Mouse (Mus musculus): ENCODE data around the gene Dnah8.
"Not testable (repeated sequence)": the region's sequence is repeated elsewhere in the genome, so short reads cannot be mapped to it uniquely, and the experiment has no call there.

Gene Dnah8

DNA sequence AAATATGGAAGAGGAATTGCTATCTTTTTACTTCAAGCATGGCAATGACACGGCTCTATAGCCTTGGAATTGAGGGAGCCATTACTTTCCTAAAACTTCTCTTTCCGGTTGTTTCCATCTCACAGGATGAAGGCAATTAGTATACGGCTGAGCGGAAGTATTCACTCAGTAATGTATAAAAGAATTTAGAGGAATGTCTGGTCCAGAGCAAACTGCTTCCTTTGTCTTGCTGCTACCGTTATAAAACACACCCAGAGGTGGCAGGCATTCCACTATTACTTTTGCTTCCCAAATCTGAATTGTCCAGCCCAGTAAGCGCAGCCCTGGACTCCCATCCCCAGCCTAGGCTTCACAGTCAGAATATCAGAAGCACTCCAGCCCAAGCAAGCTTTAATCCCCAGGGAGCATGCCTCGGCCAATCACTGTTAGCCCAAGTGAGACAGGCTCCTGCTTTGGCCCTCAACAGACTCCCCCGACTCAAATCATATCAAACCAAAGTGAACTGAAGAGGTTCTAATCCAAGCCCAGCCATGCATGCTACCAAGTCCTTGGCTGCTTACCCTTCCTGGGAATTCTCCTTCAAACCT lies 16.2 kb upstream of the Dnah8 start:
- in situ Hi-C loops (cut with MboI; ENCODE audit: low sequenced_read_pairs), result no loop called here

DNA sequence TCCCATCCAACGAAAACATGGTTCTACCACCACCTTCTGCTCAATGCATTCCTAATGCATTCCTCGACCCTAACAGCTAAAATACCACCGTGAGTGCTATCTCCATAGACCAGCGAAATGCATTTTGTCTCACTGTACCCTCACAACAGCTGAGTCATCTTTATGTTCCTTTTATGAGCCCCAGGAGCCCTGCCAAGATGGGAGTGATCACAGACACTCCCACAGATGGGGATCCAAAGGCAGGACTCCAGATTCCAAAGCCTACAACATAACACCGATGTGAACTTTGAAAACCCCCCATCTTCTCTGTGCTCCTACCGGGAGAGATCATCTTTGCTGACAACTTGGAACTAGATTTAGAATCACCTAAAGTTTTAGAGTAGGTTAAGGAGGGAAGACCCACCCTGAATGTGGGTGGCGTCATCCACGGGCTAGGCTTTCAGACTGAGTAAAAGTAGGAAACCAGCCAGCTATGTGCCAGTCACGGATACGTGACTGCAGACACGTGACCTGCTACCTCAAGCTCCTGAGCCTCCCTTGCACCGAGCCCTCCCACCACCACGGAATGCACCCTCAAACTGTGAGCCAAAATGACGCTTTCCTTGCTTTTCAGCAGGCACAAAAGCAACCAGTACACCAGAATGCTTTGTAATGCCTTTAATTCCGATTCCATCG lies 14.7 kb upstream of the Dnah8 start:
- in situ Hi-C loops (cut with MboI; ENCODE audit: low sequenced_read_pairs), result no loop called here

DNA sequence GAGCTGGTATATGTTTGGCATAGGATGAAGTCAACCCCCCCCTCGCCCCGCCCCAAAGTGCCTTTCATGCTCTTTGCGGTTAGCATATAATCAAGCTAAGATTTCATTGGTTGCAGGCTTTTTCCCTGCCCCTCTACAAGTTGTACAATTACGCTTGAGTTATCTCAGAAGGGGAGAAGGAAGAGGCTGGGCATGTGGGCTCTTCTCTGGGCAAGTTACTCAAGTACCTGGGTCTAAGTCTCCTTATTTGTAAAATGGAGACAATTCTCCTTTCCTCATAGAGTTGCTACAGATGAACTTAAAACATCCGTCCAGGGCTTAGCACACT lies 14.2 kb upstream of the Dnah8 start:
- in situ Hi-C loops (cut with MboI; ENCODE audit: low sequenced_read_pairs), result no loop called here

DNA sequence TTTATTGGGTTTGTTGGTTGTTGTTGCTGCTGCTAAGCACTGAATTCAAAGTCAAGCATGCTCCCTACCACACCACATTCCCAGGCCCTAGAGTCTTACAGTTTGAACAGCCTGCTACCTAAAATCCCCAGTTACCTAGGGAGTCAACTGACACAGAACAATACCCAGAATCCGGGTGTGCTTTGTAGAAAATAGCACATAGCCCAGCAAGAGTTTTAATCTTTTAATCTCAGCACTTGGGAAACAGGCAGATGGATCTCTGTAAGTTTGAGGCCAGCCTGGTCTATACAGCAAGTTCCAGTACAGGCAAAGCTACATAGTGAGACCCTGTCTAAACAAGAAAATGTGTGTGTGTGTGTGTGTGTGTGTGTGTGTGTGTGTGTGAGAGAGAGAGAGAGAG lies 13.4 kb upstream of the Dnah8 start:
- in situ Hi-C loops (cut with MboI; ENCODE audit: low sequenced_read_pairs), result no loop called here

DNA sequence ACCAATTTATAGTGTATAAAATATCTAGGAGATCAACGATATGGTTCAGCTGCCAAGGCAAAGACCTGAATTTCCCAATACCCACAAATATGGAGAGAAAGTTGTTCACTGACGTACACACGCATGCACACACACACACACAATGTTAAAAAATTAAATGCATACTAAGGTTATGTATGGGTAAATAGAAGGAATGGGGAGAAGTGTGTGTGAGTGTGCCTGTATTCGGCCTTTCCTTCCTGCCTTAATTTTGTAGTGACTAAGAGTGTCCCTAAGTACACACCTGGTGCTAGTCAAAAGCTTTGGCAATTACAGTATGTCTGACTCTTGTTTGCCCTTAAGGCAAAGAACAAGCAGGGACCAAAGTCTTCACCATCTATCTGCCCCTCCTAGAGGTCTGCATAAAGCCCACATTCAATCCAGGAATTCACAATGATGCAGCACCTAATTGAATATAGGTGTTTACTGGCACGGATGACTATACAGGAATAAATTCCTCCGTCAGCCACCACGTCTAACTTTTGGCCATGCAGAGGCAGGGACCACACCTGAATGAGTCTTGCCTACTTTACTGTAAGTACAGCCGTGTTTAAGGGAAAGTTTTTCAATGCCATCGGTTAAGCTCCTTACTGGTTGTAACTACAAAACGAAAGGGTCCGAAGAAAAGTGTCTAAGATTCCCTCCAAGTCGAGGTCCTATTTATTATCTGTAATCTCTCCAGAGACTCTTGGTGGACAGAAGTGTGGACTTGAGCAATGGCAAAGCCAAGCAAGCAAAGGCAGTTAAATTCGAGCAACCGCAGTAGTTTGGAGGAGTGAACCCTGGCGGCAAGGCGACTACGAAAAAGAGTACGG lies 12.7 kb upstream of the Dnah8 start:
- in situ Hi-C loops (cut with MboI; ENCODE audit: low sequenced_read_pairs), result no loop called here

DNA sequence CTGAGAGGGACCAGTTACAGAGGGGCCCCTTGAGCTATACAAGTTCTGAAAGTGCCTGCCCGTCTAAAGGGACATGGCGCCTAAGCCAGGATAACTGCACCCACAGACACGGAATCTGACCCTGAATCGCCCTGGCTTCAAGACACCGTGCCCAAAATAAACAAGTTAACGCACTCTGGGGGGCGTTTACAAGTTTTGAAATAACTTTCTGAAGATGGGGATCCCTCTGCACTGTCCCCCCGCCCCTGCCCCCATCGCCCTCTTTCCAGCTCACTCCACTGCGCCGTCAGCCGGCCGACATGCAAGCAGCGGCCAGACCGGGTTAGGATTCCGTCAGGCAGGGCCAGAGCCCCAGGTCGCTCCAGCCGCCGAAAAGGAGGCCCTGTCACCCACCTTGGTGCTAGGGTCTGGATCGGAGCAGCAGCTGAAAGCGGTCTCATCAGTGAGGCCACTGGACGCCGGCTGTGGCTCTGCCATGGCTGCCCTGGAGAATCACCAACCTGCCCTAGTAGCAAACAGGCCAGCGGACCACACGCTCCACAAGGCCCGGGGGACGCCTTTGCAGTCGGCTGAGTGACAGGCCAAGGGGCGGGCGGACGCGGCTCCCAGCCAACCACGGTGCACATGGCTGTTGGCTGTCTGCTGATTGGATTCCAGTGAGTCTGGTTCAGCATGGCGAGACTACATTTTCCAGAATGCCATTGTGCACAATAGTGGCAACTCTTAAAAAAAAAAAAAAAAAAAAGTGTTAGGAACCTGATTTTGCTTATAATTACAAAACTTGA lies 11.9 kb upstream of the Dnah8 start:
- in situ Hi-C loops (cut with MboI; ENCODE audit: low sequenced_read_pairs), result no loop called here

DNA sequence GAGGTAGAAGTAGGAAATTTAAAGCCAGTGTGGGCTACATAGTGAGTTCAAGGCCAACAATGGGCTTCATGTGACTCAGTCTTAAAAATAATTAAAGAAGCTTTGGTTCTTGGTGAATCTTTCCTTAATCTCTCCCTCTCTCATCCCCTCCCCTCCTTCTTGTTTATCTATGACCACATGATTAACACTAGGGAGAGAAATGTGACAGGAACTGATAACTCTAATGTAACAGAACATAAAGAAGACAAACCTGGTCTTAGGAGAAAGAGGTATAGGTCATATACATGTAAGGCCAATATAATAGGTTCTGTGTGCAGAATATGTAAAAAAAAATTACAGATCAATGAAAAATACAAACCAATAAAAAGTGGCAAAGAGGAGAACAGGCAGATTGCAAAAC lies 10.8 kb upstream of the Dnah8 start:
- in situ Hi-C loops (cut with MboI; ENCODE audit: low sequenced_read_pairs), result no loop called here

DNA sequence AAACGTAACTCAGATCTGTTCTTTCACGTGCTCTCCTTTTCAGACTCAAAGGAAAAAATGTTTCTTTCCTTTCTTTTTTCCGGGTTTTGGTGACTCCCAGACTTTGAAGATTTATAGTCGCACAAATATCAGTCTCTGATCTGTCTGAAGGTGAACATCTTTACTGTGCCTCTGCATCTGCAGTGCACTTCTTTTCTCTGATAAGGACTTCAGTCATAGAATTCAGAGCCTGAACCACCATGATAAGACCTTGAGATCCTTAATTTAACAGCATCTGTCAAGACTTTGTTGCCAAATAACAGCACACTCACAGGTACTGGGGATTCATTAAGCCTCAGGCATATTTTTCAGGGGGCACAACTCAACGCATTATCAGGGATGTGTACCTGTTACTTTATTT lies 8.0 kb upstream of the Dnah8 start:
- in situ Hi-C loops (cut with MboI; ENCODE audit: low sequenced_read_pairs), result no loop called here

DNA sequence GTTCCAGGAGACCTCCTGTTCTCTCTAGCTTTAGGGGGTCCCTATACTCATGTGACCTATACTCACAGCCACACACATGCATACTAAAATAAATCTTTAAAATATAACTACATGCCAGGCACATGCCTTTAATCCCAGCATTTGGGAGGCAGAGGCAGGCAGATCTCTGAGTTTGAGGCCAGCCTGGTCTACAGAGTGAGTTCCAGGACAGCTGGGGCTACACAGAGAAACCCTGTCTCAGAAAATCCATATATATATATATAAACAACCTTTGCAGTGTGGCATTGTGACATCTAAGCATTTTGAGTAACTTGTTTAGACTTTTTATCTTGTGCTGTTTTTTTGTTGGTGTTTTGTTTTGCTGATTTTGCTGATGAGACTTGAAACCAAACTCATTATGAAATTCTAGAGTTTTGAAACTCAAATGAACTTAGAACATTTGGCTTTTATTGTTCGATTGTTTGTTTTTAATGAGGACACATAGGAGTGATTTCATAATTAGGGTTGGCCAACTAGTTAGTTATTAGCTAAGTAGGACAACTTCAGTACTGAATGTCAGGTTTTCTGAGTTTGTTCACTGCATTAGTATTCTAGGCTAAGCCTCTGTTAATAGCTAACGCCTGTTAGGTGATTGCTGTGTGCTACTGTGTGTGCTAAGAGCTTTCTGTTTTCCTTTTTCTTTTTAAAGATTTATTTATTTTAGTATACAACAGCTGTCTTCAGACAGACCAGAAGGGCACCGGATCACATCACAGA lies 5.8 kb upstream of the Dnah8 start:
- in situ Hi-C loops (cut with MboI; ENCODE audit: low sequenced_read_pairs), result no loop called here

DNA sequence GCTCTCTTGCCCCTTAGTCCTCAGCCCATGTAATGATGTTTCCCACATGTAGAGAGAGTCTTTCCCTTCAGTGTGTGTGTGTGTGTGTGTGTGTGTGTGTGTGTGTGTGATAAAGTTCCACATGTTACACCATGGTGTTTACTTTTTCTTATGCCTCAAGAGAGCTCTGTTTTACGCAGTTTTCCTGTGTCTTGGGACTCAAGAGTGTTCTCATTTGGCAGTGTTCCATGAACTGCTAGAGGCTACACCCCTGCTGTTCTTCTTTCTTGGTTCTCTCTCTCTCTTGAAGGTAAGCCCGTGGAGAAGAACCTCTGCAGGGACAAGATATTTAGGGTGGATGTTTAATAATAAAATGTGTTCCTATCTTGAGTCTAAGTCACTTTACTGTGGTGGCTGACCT lies 5.0 kb upstream of the Dnah8 start:
- in situ Hi-C loops (cut with MboI; ENCODE audit: low sequenced_read_pairs), result no loop called here

DNA sequence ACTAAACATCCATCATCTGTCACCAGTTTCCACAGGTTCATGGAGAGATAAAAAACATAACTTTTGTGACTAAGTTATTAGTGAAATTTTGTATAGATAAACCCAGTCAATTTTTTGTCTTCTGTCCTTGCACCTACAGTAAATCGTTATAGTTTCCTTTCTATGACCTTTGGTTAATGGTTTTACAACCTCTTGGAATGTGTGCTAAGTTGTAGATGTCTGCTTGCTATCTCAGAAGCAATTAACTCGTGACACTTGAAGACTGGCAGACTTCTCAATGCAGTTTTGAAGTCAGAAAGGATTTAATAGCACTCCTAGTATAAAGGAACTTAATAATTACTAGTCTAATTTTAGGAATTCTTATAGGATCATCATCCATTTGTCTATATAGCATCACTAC lies 3.6 kb upstream of the Dnah8 start:
- in situ Hi-C loops (cut with MboI; ENCODE audit: low sequenced_read_pairs), result no loop called here

DNA sequence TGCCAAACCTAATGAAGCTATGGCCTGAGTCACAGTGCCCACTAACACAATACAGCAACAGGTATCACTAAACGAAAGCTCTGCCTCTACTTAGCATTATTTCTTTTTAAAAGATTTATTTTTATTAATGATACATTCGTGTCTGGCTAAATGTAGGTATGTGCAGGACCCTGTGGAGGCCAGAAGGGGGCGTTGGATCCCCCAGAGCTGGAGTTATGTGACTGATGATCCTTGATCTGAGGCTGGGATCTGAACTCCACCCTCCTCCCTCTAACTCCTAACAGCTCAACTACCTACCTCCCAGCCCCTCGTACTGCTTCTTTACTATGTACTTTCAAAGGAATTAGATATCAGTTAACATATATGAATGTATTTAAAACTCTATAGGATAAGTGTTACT lies 2.7 kb upstream of the Dnah8 start:
- in situ Hi-C loops (cut with MboI; ENCODE audit: low sequenced_read_pairs), result no loop called here

DNA sequence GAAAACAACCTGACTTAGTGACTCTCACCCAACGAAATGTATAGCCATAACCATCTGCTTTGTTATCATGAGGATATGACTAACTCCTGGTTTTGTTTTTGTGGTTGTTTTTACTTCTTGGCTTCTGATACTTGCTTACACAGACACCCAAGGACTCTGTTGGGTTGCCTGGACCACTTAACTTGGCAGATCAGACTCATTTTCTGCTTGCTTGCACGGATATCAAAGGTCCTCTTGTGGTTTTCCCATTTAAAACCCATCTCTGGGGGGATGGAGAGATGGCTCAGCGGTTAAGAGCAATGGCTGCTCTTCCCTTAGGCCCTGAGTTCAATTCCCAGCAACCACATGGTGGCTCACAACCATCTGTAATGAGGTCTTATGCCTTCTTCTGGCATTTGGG lies 954 bp upstream of the Dnah8 start:
- in situ Hi-C loops (cut with MboI; ENCODE audit: low sequenced_read_pairs), result no loop called here

DNA sequence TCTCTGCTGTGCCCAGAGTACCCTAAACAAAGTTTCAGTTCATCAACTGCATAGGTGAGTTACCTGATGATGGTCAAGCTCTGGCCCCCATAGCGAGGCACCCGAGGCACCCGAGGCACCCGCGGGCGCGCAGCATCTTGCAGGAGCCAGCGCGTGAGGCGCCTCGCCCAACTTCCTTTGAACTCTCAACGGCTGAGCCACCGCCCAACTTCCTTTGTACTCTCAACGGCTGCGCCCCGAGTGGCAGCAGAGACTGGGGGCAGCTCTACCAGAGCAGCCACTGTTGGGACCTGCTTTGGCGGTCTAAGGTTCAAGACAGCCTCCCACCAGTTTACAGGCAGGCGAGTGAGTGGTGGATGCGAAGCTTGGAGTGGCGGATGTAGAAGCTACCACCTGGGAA lies 2.6 kb downstream of the Dnah8 start, which contains the start of gene Glo1:
TSS of gene Glo1 (minus strand) at position 153 of the 400 bp plus-strand sequence.
- in situ Hi-C loops (cut with MboI; ENCODE audit: low sequenced_read_pairs), result not testable (repeated sequence)

DNA sequence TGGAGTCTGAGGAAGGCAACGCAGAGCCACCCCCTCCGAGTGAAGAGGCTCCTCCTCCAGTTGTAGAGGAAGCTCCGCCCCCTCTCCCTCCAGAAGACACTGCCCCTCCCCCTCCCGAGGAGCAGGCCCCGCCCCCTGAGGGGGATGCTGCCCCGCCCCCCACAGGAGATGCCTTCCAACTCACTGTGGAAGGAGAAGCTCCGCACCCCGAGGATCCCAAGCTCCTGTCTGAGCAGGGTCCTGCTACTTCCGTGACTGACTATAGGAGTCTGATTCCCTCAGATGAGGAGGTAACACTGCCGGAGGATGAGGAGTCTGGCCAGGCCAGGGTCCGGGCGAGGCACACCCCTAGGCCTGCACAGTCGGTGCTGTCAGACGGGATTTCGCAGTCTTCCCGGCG lies 11.2 kb downstream of the Dnah8 start:
- in situ Hi-C loops (cut with MboI; ENCODE audit: low sequenced_read_pairs), result no loop called here

DNA sequence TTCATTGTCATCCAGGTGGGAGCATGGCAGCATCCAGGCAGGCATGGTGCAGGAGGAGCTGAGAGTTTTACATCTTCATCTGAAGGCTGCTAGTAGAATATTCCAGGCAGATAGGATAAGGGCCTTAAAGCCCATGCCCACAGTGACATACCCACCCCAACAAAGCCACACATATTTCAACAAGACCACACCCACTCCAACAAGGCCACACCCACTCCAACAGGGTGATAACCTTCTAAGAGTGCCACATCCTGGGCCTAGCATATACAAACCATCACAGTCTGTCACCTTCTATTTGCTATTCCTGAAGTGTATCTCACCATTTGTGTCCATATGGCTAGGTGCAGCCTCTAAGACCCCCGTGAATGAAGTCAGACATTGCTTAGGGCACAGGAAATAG lies 13.6 kb downstream of the Dnah8 start:
- in situ Hi-C loops (cut with MboI; ENCODE audit: low sequenced_read_pairs), result no loop called here

DNA sequence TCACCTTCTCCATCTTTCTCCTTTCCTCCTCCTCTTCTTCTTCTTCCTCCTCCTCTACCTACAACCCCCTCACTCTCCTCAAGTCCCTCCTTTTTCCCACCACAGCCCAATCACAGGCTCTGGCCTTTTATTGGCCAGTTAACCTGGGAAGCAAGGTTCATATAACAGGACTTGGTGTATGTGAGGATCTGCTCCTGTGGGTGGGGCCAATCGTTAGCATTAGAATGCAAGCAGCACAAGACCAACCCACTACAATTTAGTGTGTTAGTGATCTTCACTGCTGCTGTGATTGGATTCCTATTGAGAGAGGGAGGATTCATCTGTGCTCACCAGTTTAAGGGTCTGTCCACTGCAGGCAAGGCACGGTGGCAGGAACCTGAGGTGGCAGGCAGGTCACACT lies 14.8 kb downstream of the Dnah8 start:
- in situ Hi-C loops (cut with MboI; ENCODE audit: low sequenced_read_pairs), result no loop called here

DNA sequence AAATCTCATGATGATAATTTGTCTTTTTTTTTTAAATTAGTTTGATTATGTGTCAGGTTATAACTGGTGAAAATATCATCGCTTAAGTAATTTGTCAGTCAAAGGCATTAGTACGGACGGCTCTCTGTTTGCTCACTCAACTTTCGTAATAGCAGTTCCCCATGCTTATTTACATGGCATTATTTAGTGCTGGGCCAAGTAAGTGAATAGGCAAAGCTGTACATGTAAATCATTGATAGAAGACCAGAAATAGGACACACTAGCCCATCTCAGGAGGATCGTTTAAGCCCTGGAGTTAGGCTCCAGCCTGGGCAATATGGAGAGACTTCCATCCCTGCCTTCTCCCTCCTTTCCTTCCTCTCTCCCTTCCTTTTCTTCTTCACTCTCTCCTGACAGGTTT lies 16.7 kb downstream of the Dnah8 start:
- in situ Hi-C loops (cut with MboI; ENCODE audit: low sequenced_read_pairs), result no loop called here

DNA sequence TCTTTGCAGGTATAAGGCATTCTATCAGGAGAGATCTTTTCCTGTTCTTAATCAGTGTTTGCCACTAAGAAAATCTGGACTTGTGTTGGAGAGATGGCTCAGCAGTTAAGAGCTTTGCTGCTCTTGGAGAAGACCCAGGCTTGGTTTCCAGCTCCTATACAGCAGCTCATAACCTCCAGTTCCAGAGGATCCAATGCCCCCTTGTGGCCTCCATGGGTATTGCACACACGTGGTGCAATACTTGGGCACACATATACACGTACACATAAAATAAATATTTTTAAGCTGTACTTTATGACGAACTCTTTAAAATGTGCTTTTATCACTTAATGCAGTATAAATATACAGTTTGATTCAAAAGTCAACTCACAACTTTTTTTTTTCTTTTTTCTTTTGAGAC lies 24.6 kb downstream of the Dnah8 start:
- in situ Hi-C loops (cut with MboI; ENCODE audit: low sequenced_read_pairs), result no loop called here

DNA sequence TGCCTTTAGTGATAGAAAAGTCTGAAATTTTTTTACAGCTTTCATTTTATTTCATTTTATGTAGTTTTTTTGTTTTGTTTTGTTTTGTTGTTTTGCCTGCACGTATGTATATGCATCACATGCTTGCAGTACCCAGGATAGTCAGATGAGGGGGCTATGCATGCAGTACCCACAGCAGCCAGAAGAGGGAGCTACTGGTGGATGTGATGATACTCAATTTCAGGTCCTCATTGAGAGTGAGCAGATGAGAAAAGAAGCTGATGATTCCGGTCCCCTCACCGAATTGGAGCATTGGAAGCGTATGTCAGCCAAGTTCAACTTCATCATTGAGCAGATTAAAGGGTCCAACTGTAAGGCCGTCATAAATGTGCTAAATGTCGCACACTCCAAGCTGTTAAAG lies 28.9 kb downstream of the Dnah8 start:
- in situ Hi-C loops (cut with MboI; ENCODE audit: low sequenced_read_pairs), result no loop called here

Data from CH12F3 (cell line).